26 mouse cellular contexts compared by ENCODE assay signal in genomic region chr6:112062956-112063355, GRCm38 (mm10).
"Had no signal": no experiment of that assay in that cellular context is flagged by ENCODE, and none has a peak within 500 bp of the region (broad histone marks: within the 10 kb centered on the region; RNA-seq: fewer than 3 reads in every experiment).

No protein-coding gene starts in this region.

- H3K27ac ChIP-seq: heart, adult 2 months; heart, embryonic 13.5 days; heart, embryonic 15.5 days; hindbrain, embryonic 12.5 days; hindbrain, embryonic 15.5 days; kidney, embryonic 15.5 days; kidney, postnatal 0 days; left cerebral cortex, adult 2 months; limb, embryonic 13.5 days; limb, embryonic 15.5 days; liver, embryonic 12.5 days; liver, embryonic 14.5 days had no signal

- H3K36me3 ChIP-seq: heart, embryonic 13.5 days; heart, embryonic 15.5 days; hindbrain, embryonic 12.5 days; hindbrain, embryonic 15.5 days; kidney, embryonic 15.5 days; limb, embryonic 13.5 days; limb, embryonic 15.5 days; liver, embryonic 12.5 days had no signal

- H3K27me3 ChIP-seq: heart, embryonic 13.5 days; heart, embryonic 15.5 days; hindbrain, embryonic 12.5 days; hindbrain, embryonic 15.5 days; kidney, embryonic 15.5 days; limb, embryonic 13.5 days; limb, embryonic 15.5 days; liver, embryonic 12.5 days had no signal

- H3K9me3 ChIP-seq: heart, embryonic 13.5 days; heart, embryonic 15.5 days; hindbrain, embryonic 12.5 days; hindbrain, embryonic 15.5 days; kidney, embryonic 15.5 days; limb, embryonic 13.5 days; limb, embryonic 15.5 days; liver, embryonic 12.5 days had no signal

- DNase-seq: gastrocnemius, postnatal 14 days; gastrocnemius, postnatal 36 days; heart, adult 11 months; heart, adult 2 months; heart, postnatal 14 days; heart, postnatal 36 days; kidney, adult 11 months; kidney, adult 2 months; kidney, adult 9 months; kidney, postnatal 14 days; kidney, postnatal 36 days; layer of hippocampus, adult 9-11 months; layer of hippocampus, postnatal 36 days had no signal

- H3K4me2 ChIP-seq: heart, embryonic 11.5 days; heart, embryonic 13.5 days; heart, embryonic 15.5 days; hindbrain, embryonic 12.5 days; hindbrain, embryonic 15.5 days; kidney, embryonic 15.5 days; limb, embryonic 13.5 days; limb, embryonic 15.5 days; liver, embryonic 12.5 days had no signal

- H3K4me1 ChIP-seq: heart, embryonic 13.5 days; heart, embryonic 15.5 days; hindbrain, embryonic 12.5 days; hindbrain, embryonic 15.5 days; kidney, embryonic 15.5 days; limb, embryonic 13.5 days; limb, embryonic 15.5 days; liver, embryonic 12.5 days had no signal

- H3K4me3 ChIP-seq: heart, adult 2 months; heart, embryonic 13.5 days; heart, embryonic 15.5 days; hindbrain, embryonic 12.5 days; hindbrain, embryonic 15.5 days; kidney, embryonic 15.5 days; left cerebral cortex, adult 2 months; limb, embryonic 13.5 days; limb, embryonic 15.5 days; liver, embryonic 12.5 days had no signal

- H3K9ac ChIP-seq: heart, embryonic 13.5 days; heart, embryonic 15.5 days; hindbrain, embryonic 12.5 days; hindbrain, embryonic 15.5 days; kidney, embryonic 15.5 days; limb, embryonic 13.5 days; limb, embryonic 15.5 days; liver, embryonic 12.5 days; liver, embryonic 14.5 days had no signal

- ATAC-seq: intestine, embryonic 16.5 days; liver, embryonic 12.5 days had no signal
